Mouse (Mus musculus): ENCODE measurements around the gene Dmrta2. TPM values are rescaled to one million over a fixed set of nuclear protein-coding genes. Genes with fewer than 3 reads are reported as not detected.

Gene Dmrta2
- polyA plus RNA-seq, 1 experiment from 2014 or later, result not detected

DNA sequence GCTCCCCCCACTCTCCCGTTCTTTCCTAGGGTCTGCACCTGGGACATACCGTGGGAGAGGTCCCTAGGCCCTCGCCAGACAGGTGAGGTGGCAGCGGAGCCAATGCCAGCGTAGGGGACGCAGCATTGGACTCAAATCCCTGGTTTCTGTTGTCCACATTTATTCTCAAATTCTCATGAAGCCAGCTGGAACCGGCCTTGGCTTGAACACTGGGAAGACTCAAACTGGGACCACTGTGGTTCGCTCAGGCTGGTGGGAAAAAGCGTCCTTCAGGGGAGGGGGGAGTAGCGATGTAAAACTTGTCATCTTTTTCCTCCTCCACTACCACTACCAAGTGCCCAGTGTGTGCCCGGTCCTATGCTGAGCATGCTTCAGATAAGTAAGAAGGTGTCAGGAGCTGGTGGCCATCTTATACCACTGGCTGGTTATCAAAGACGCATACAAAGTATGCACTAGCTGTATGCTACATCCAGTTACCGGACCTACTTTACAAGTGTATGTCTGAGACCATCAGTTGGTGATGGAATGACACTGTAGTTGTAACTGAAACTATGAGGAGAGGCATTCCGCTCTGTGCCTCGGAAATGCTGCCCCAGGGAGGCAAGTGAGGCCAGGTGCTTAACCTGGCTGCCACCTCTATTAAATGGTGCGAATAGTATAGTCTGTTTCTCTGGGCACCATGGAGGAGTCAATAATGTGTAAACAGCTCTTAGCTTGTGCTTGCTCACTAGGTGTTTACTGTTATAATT is 7.7 kb downstream of the Dmrta2 start:
- H3K27me3 ChIP-seq (ENCODE audit: control insufficient read depth, insufficient read depth, low read length), result peaks cover 93% of the 10 kb centered on the region
- no peak overlapping the region for H3K27ac ChIP-seq (replicated peaks in 1 of 2; ENCODE audit: control insufficient read depth in 1 of 2, insufficient read depth in 1 of 2, low read depth in 2 of 2, low read length in 2 of 2)
- H3K36me3 ChIP-seq (ENCODE audit: control insufficient read depth, insufficient read depth, low read length), result no peaks in the 10 kb centered on the region
- no peak for ATAC-seq (ENCODE audit: insufficient number of reproducible peaks, insufficient read depth, low FRiP score, low read depth)
- H3K9me3 ChIP-seq (ENCODE audit: control insufficient read depth, low read length), result no peaks in the 10 kb centered on the region
- H3K4me2 ChIP-seq (ENCODE audit: low read length), result no peak overlapping the region
- no peak overlapping the region for H3K4me3 ChIP-seq (ENCODE audit: control insufficient read depth in 1 of 2, insufficient read depth in 1 of 2, low read depth in 1 of 2, low read length in 2 of 2)
- H3K4me1 ChIP-seq (ENCODE audit: control insufficient read depth in 2 of 2, insufficient read depth in 2 of 2, low read length in 2 of 2), result peaks cover 5 to 19% of the 10 kb centered on the region in 2 experiments; a peak in 3 of 4 replicates
- WGBS, result 6% methylated on average over 16 of the region's 16 CpGs
- no peak overlapping the region for H3K9ac ChIP-seq (ENCODE audit: low read length)

DNA sequence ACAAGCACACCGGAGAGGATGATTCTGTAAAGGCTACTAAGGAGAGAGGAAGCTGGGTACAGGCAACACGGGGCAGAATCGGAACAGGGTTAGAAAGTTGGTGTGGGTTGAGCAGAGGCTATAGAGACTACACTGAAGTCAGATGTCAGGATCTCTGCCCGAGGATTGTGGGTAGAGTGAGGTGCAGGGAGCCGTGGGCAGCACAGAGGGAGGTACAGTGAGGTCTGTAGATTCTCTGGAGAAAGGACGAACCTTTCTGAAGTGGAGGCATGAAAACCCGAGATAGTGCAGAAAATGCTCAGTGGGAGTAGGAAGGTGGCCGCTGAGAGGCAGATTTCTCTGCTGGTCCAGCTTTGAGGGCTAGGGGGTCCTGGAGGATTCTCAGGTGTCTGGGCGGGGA is 8.4 kb downstream of the Dmrta2 start:
- ATAC-seq (ENCODE audit: insufficient number of reproducible peaks, insufficient read depth, low FRiP score, low read depth), result no peak
- Histone ChIP-seq H3K4me2 (ENCODE audit: low read length) (no peak overlapping the region), H3K36me3 (ENCODE audit: control insufficient read depth, insufficient read depth, low read length) (no peaks in the 10 kb centered on the region), H3K27me3 (ENCODE audit: control insufficient read depth, insufficient read depth, low read length) (peaks cover 91% of the 10 kb centered on the region), H3K9ac (ENCODE audit: low read length) (no peak overlapping the region), H3K9me3 (ENCODE audit: control insufficient read depth, low read length) (no peaks in the 10 kb centered on the region), H3K27ac (replicated peaks in 1 of 2; ENCODE audit: control insufficient read depth in 1 of 2, insufficient read depth in 1 of 2, low read depth in 2 of 2, low read length in 2 of 2) (no peak overlapping the region), H3K4me3 (ENCODE audit: control insufficient read depth in 1 of 2, insufficient read depth in 1 of 2, low read depth in 1 of 2, low read length in 2 of 2) (no peak overlapping the region), H3K4me1 (ENCODE audit: control insufficient read depth in 2 of 2, insufficient read depth in 2 of 2, low read length in 2 of 2) (peaks cover 5 to 19% of the 10 kb centered on the region in 2 experiments; a peak in 3 of 4 replicates)
- 4% methylated on average over 9 of the region's 9 CpGs for WGBS

DNA sequence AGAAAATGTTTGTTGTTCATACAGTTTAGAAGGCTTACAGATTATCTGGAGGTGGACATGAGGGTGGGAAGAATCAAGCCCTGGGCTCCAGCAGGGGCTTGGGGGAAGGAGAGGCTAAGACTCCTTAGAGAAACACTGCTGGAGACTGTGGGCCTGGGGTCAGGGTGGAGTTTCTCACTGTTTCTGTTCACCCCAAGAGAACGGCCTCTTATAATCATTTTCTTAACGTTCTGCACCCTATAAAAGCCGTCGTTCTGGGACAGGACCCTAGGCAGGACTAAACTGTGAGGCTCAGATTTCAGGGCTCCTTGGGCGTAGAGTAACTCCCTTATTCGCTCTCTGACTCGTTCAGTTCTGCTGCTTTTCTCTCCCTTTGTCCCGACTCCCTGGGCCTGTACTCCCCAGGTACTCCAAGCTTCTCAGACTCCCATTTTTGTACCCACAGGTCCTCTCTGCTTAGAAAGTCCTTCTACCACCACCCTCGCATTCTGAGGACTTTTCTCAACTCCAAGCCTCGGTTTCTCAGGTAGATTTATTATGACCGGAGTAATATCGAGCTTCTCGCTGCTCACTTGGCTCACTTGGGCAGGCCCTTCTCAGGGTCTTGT is 9.0 kb downstream of the Dmrta2 start:
- H3K27ac ChIP-seq (replicated peaks in 1 of 2; ENCODE audit: control insufficient read depth in 1 of 2, insufficient read depth in 1 of 2, low read depth in 2 of 2, low read length in 2 of 2), result no peak overlapping the region
- H3K4me2 ChIP-seq (ENCODE audit: low read length), result no peak overlapping the region
- peaks cover 3 to 15% of the 10 kb centered on the region in 2 experiments; a peak in 3 of 4 replicates for H3K4me1 ChIP-seq (ENCODE audit: control insufficient read depth in 2 of 2, insufficient read depth in 2 of 2, low read length in 2 of 2)
- 8% methylated on average over 13 of the region's 13 CpGs for WGBS
- H3K4me3 ChIP-seq (ENCODE audit: control insufficient read depth in 1 of 2, insufficient read depth in 1 of 2, low read depth in 1 of 2, low read length in 2 of 2), result no peak overlapping the region
- peaks cover 89% of the 10 kb centered on the region for H3K27me3 ChIP-seq (ENCODE audit: control insufficient read depth, insufficient read depth, low read length)
- H3K9me3 ChIP-seq (ENCODE audit: control insufficient read depth, low read length), result no peaks in the 10 kb centered on the region
- H3K9ac ChIP-seq (ENCODE audit: low read length), result no peak overlapping the region
- no peak for ATAC-seq (ENCODE audit: insufficient number of reproducible peaks, insufficient read depth, low FRiP score, low read depth)
- no peaks in the 10 kb centered on the region for H3K36me3 ChIP-seq (ENCODE audit: control insufficient read depth, insufficient read depth, low read length)

DNA sequence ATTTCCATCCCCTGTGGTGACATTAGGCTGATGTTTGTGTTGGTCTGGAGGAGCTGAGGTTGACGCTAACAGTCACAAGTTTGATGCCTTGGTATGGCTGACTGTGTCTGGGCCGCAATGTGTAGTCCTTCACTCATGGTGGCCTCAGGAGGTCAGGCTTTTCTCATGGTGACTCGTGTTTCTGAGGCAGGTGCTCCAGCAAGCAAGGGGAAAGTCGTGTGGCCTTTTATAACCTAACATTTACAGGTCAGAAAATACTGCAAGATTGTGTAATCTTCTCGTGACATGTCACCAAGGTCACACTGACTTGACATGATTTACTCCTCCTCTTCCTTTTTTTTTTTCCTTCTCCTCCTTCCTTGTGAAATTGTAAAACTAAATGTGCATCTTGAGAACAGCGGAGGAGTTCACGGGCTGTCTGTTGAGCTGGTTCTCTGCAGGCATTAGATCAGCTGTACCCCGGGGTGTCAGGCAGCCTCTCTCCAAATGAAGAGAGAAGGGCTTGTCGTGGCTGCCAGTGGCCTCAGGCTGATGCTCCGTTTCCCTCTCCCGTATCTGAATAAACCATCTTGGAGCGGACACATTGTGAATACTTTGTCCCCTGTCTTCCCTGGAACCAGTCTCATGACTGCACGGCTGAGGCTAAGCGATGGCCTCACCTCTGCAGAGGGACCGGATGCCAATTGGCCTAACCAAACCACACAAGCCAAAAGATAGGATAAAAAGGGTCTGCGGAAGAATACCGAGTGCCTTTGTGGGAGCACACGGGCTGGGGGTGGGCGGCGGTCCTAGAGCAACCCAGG is 9.9 kb downstream of the Dmrta2 start:
- H3K4me2 ChIP-seq (ENCODE audit: low read length), result no peak overlapping the region
- H3K9ac ChIP-seq (ENCODE audit: low read length), result no peak overlapping the region
- no peak overlapping the region for H3K27ac ChIP-seq (replicated peaks in 1 of 2; ENCODE audit: control insufficient read depth in 1 of 2, insufficient read depth in 1 of 2, low read depth in 2 of 2, low read length in 2 of 2)
- no peak for ATAC-seq (ENCODE audit: insufficient number of reproducible peaks, insufficient read depth, low FRiP score, low read depth)
- no peaks in the 10 kb centered on the region for H3K36me3 ChIP-seq (ENCODE audit: control insufficient read depth, insufficient read depth, low read length)
- WGBS, result 8% methylated on average over 18 of the region's 20 CpGs
- H3K9me3 ChIP-seq (ENCODE audit: control insufficient read depth, low read length), result no peaks in the 10 kb centered on the region
- peaks cover 3 to 6% of the 10 kb centered on the region in 2 experiments; a peak in 3 of 4 replicates for H3K4me1 ChIP-seq (ENCODE audit: control insufficient read depth in 2 of 2, insufficient read depth in 2 of 2, low read length in 2 of 2)
- H3K27me3 ChIP-seq (ENCODE audit: control insufficient read depth, insufficient read depth, low read length), result peaks cover 89% of the 10 kb centered on the region
- H3K4me3 ChIP-seq (ENCODE audit: control insufficient read depth in 1 of 2, insufficient read depth in 1 of 2, low read depth in 1 of 2, low read length in 2 of 2), result no peak overlapping the region

DNA sequence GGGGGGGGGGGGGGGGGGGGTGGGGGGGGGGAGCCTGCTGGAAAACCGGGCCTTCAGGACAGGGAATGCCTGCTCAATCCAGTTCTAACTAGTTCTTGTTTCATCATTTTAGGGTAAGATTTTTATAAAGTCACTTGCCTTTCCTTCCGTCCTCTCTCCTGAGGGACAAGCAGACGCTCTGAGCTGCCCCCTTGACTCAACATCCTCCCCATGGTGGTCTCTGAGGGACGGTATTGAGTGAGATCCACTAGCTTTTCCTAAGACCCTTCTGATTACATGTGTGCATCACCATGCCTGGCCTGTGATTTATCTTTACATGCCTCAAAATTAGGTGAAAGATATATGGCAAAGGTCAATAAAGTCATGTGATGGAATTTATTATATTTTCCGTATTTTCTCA is 10.6 kb downstream of the Dmrta2 start:
- Histone ChIP-seq H3K9ac (ENCODE audit: low read length) (no peak overlapping the region), H3K4me3 (ENCODE audit: control insufficient read depth in 1 of 2, insufficient read depth in 1 of 2, low read depth in 1 of 2, low read length in 2 of 2) (no peak overlapping the region), H3K27ac (replicated peaks in 1 of 2; ENCODE audit: control insufficient read depth in 1 of 2, insufficient read depth in 1 of 2, low read depth in 2 of 2, low read length in 2 of 2) (no peak overlapping the region), H3K27me3 (ENCODE audit: control insufficient read depth, insufficient read depth, low read length) (peaks cover 88% of the 10 kb centered on the region), H3K36me3 (ENCODE audit: control insufficient read depth, insufficient read depth, low read length) (no peaks in the 10 kb centered on the region), H3K4me2 (ENCODE audit: low read length) (no peak overlapping the region), H3K4me1 (ENCODE audit: control insufficient read depth in 2 of 2, insufficient read depth in 2 of 2, low read length in 2 of 2) (peaks cover 2 to 4% of the 10 kb centered on the region in 2 experiments; a peak in 2 of 4 replicates), H3K9me3 (ENCODE audit: control insufficient read depth, low read length) (no peaks in the 10 kb centered on the region)
- WGBS, result 12% methylated on average over 4 of the region's 5 CpGs
- ATAC-seq (ENCODE audit: insufficient number of reproducible peaks, insufficient read depth, low FRiP score, low read depth), result no peak

DNA sequence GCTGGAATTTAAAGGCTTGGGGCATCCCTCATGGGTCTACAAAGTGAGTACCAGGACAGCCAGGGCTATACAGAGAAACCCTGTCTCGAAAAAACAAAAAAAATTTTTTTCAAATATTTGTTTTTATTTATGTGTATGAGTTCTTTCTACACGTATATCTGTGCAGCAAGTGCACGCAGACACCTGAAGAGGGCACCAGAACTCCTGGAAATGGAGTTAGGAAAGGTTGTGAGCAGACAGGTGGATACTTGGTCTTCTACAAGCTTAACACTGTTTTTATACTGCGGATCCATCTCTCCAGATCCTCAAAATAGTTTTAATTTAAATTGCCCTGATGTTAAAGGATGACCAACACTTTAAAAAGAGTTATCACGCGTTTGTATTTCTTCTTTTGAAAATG is 11.4 kb downstream of the Dmrta2 start:
- WGBS, result 34% methylated on average over 6 of the region's 6 CpGs
- no peaks in the 10 kb centered on the region for H3K36me3 ChIP-seq (ENCODE audit: control insufficient read depth, insufficient read depth, low read length)
- no peak for ATAC-seq (ENCODE audit: insufficient number of reproducible peaks, insufficient read depth, low FRiP score, low read depth)

DNA sequence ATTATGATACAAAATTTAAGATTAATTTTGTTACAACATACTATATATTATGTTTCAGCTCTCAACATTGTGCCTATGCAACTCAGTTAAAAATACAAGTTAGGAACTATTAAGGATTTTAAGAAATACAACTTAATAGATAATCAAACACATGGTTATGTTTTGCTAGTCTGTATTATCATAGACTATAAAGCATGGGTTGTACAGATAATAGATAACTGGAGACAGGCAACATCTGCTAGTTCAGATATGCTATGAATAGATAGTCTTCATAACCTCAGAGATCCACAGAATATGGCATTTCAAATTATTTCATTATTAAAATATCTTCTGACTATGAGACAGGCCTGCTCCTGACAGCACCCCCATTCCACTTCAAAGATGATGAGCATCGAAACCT is 28.2 kb downstream of the Dmrta2 start:
- no peak overlapping the region for H3K4me2 ChIP-seq (ENCODE audit: low read length)
- no peaks in the 10 kb centered on the region for H3K9me3 ChIP-seq (ENCODE audit: control insufficient read depth, low read length)
- no peaks in the 10 kb centered on the region for H3K4me1 ChIP-seq (ENCODE audit: control insufficient read depth in 2 of 2, insufficient read depth in 2 of 2, low read length in 2 of 2)
- WGBS, result 86% methylated on average over 1 of the region's 1 CpGs
- no peak overlapping the region for H3K27ac ChIP-seq (replicated peaks in 1 of 2; ENCODE audit: control insufficient read depth in 1 of 2, insufficient read depth in 1 of 2, low read depth in 2 of 2, low read length in 2 of 2)
- H3K36me3 ChIP-seq (ENCODE audit: control insufficient read depth, insufficient read depth, low read length), result no peaks in the 10 kb centered on the region
- no peak overlapping the region for H3K9ac ChIP-seq (ENCODE audit: low read length)
- H3K27me3 ChIP-seq (ENCODE audit: control insufficient read depth, insufficient read depth, low read length), result no peaks in the 10 kb centered on the region
- H3K4me3 ChIP-seq (ENCODE audit: control insufficient read depth in 1 of 2, insufficient read depth in 1 of 2, low read depth in 1 of 2, low read length in 2 of 2), result no peak overlapping the region
- no peak for ATAC-seq (ENCODE audit: insufficient number of reproducible peaks, insufficient read depth, low FRiP score, low read depth)

More for the DNA sequence above, 11.4 kb downstream of the Dmrta2 start:
- no peak overlapping the region for H3K4me2 ChIP-seq (ENCODE audit: low read length)
- H3K4me3 ChIP-seq (ENCODE audit: control insufficient read depth in 1 of 2, insufficient read depth in 1 of 2, low read depth in 1 of 2, low read length in 2 of 2), result no peak overlapping the region
- H3K9me3 ChIP-seq (ENCODE audit: control insufficient read depth, low read length), result no peaks in the 10 kb centered on the region
- H3K27me3 ChIP-seq (ENCODE audit: control insufficient read depth, insufficient read depth, low read length), result peaks cover 80% of the 10 kb centered on the region
- no peak overlapping the region for H3K27ac ChIP-seq (replicated peaks in 1 of 2; ENCODE audit: control insufficient read depth in 1 of 2, insufficient read depth in 1 of 2, low read depth in 2 of 2, low read length in 2 of 2)
- no peak overlapping the region for H3K9ac ChIP-seq (ENCODE audit: low read length)
- H3K4me1 ChIP-seq (ENCODE audit: control insufficient read depth in 2 of 2, insufficient read depth in 2 of 2, low read length in 2 of 2), result no peaks in the 10 kb centered on the region

Measured in heart, embryonic 14.5 days (tissue).